Mouse (Mus musculus) embryonic fibroblast, embryonic 13.5 days (primary cell): Measurements from ENCODE around the gene Olfr272. TPM values are rescaled to one million over a fixed set of nuclear protein-coding genes. Genes with fewer than 3 reads are reported as not detected.

Source experiments
- H3K27ac ChIP-seq: 2 replicates; pipeline ENCODE4 v1.5.1; 2012; ENCODE audit warnings: low read length, control low read depth, inconsistent platforms; ENCODE audit not compliant: insufficient read depth
- H3K4me1 ChIP-seq: 2 replicates; pipeline ENCODE4 v1.6.1; 2011; ENCODE audit warnings: low read length; ENCODE audit not compliant: control insufficient read depth, insufficient read depth
- H3K4me3 ChIP-seq: 2 replicates; pipeline ENCODE4 v1.5.1; 2011; ENCODE audit warnings: mild to moderate bottlenecking, control low read depth, low read length; ENCODE audit not compliant: insufficient read depth
- CTCF ChIP-seq: IDR thresholded peaks from 2 replicates; pipeline ENCODE4 v1.5.1; 2011; ENCODE audit warnings: mild to moderate bottlenecking, control low read depth, low read length, moderate library complexity, borderline replicate concordance; ENCODE audit not compliant: insufficient read depth
- POLR2A ChIP-seq: IDR thresholded peaks from 2 replicates; pipeline ENCODE4 v1.6.1; 2011; ENCODE audit warnings: low read depth, mild to moderate bottlenecking, control low read depth, low read length, moderate library complexity
- polyA plus RNA-seq: library from polyadenylated mRNA; stranded (reverse); fragments of >200 nt; gene quantifications from 2 replicates; pipeline ENCODE4 v1.2.4, GENCODE M21; 2011; ENCODE audit warnings: low read depth; ENCODE audit not compliant: missing spikeins, insufficient read length

The Olfr272 gene
- not detected in 2 replicates for polyA plus RNA-seq

GRCm38 (mm10) chr4:52919078-52919477, at the start of gene Olfr272:
TSS of gene Olfr272 (minus strand) at chr4:52919178.
- Histone ChIP-seq H3K4me3 (no peak within 1 kb of the TSS), H3K27ac (no peak within 1 kb of the TSS), H3K4me1 (no peaks in the 10 kb centered on the region)
- TF ChIP-seq POLR2A: no peak

DNA sequence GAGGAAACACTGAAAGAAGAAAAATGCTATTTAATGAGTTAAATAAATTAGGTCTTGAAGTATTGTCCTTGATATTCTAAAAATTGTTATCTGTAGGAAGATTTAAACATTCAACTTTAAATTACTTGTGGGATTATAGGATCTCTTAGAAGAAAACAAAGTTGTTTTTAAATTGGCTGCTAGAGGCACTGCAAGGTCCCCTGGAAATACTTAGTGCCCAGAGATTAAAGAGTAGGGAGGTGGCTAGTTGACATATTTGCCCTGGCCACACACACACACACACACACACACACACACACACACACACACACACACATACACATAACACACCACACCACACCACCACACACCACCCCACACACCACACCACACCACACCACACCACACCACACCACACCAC, 45.3 kb upstream of the Olfr272 start, which contains the start of gene Olfr270:
Olfr270 (plus strand) TSS at position 301 of the 400 bp plus-strand sequence.
- H3K27ac ChIP-seq: no peak within 1 kb of the TSS
- no peaks in the 10 kb centered on the region for H3K4me1 ChIP-seq
- H3K4me3 ChIP-seq: no peak within 1 kb of the TSS
- no peak for TF ChIP-seq CTCF
- TF ChIP-seq POLR2A: no peak

DNA sequence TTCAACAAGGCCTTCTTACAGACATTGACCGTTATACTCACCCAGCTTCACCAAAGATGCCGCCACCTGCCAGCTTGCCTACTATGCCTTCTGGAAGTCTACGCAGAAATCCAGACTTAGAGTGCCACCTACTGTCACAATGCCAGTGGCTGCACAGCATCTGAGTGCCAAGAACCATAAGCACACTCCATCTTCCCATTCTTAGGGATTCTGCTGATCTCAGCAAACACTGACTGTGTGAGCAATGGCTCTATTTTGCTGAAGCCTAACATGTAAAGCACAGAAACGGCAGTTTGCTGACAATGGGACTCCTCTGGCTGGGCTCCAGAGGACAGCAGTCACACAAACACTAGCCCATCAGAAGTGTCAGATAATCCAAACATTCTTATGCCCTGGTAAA, 39.7 kb upstream of the Olfr272 start:
- Histone ChIP-seq H3K27ac (no peak overlapping the region), H3K4me3 (no peak overlapping the region), H3K4me1 (no peaks in the 10 kb centered on the region)
- TF ChIP-seq CTCF: no peak
- no peak for TF ChIP-seq POLR2A

DNA sequence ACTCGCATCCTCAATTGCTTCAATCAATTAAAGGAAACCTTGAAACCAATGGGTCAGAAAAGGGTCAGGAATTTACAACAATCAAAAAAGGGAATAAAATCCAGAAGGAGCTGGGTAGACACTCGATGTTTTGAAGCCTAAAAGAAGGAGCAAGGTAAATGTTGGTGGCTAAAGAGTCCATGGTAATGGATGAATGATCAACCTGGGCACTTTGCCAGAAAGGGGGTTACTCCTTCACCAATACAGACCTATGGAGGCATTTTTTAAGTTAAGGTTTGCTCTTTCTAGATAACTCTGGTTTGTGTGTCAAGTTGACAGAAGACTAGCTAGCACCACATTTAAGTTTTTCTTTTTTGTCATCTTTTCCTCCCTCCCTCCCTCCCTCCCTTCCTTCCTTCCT, 30.0 kb upstream of the Olfr272 start:
- Histone ChIP-seq H3K27ac (no peak overlapping the region), H3K4me1 (no peaks in the 10 kb centered on the region), H3K4me3 (no peak overlapping the region)
- TF ChIP-seq POLR2A (no peak), CTCF (no peak)

GRCm38 (mm10) chr4:52946665-52947064, 27.7 kb upstream of the Olfr272 start:
- TF ChIP-seq POLR2A (no peak), CTCF (no peak)
- Histone ChIP-seq H3K4me3 (no peak overlapping the region), H3K4me1 (no peaks in the 10 kb centered on the region), H3K27ac (no peak overlapping the region)

GRCm38 (mm10) chr4:52930480-52930879, 11.5 kb upstream of the Olfr272 start:
- Histone ChIP-seq H3K4me1 (no peaks in the 10 kb centered on the region), H3K4me3 (no peak overlapping the region), H3K27ac (no peak overlapping the region)
- TF ChIP-seq CTCF: no peak
- TF ChIP-seq POLR2A: no peak

DNA sequence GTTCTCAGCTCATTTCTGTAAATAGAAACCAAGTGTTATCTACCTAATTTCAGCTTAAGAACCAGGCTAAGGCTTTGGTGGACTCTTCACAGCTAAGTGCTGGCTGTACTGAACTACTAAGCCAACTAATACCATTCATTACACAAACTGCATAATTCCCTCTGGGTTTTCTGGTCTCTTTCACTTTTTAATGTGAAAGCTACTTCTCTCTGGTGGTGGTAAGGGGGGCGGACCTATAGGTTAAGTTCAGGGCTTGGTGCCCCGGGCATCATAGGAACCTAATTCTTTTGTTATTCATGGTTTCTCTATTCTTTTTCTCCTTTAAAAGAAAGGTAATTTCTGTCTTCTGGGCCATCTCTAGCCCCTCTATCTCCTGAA, 1.7 kb downstream of the Olfr272 start:
- H3K4me1 ChIP-seq: no peaks in the 10 kb centered on the region
- no peak overlapping the region for H3K27ac ChIP-seq
- TF ChIP-seq POLR2A: no peak
- TF ChIP-seq CTCF: no peak
- no peak overlapping the region for H3K4me3 ChIP-seq

- Histone ChIP-seq H3K4me3 (no peak overlapping the region), H3K27ac (no peak overlapping the region), H3K4me1 (no peaks in the 10 kb centered on the region)
- no peak for TF ChIP-seq POLR2A
- no peak for TF ChIP-seq CTCF
Measured at GRCm38 (mm10) chr4:52916659-52917310, 2.2 kb downstream of the Olfr272 start.

- TF ChIP-seq POLR2A (no peak), CTCF (no peak)
- Histone ChIP-seq H3K4me1 (no peaks in the 10 kb centered on the region), H3K27ac (no peak overlapping the region), H3K4me3 (no peak overlapping the region)
Measured at GRCm38 (mm10) chr4:52912409-52912808, 6.6 kb downstream of the Olfr272 start.

DNA sequence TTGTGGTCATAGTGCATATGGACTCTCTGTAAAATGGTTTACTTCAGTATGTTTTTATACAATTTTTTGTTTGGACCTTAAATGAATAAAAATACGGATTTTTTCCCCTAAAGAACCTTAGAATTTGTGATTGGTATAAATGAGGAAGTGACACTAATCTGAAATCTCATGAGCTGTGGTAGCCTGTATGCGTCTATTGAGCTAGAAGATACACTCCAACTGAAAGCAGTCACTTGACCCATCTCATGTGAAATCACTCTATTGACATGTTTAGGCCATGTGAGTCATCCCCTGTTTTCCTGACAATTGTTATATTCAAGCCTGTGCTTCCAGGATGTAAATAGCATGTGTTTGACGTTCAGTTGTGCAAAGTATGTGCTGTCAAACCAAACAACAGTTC, 9.4 kb downstream of the Olfr272 start:
- H3K4me1 ChIP-seq: no peaks in the 10 kb centered on the region
- H3K4me3 ChIP-seq: no peak overlapping the region
- no peak overlapping the region for H3K27ac ChIP-seq
- TF ChIP-seq CTCF: no peak

DNA sequence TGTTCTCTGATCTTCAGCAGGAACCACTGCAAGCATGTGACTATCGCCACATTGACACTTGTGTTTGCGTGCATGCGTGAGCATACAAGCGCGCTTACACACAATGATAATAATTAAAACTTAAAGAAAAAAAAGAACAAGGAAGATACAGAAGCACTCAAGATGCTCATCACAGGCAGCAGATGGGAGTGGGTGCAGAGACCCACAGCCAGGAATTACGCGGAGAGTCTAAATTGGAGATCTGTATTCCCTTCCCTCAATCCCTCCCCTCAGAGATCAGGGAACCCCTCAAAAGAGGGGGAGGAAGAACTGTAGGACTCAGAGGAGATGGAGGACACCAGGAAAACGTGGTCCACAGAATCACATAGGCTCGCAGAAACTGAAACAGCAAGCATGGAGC, 54.8 kb downstream of the Olfr272 start:
- no peak for TF ChIP-seq POLR2A
- TF ChIP-seq CTCF: no peak
- no peak overlapping the region for H3K27ac ChIP-seq

More for the DNA sequence above, 54.8 kb downstream of the Olfr272 start:
- no peaks in the 10 kb centered on the region for H3K4me1 ChIP-seq
- H3K4me3 ChIP-seq: no peak overlapping the region

Other genes with a start within 250 kb of the Olfr272 start
- not detected in 2 replicates for gene Olfr275, start 104.6 kb downstream of the Olfr272 start, polyA plus RNA-seq
- gene Olfr273, start 59.9 kb downstream of the Olfr272 start, polyA plus RNA-seq: not detected in 2 replicates
- gene Olfr270, start 45.4 kb upstream of the Olfr272 start, polyA plus RNA-seq: not detected in 2 replicates
- gene Nipsnap3a, start 70.1 kb upstream of the Olfr272 start, polyA plus RNA-seq: not detected in 2 replicates
- gene Nipsnap3b, start 92.7 kb upstream of the Olfr272 start, polyA plus RNA-seq: 40.9 and 48.2 TPM in 2 replicates
- gene Abca1, start 240.7 kb upstream of the Olfr272 start, polyA plus RNA-seq: 15.7 and 20.4 TPM in 2 replicates